7 mouse cellular contexts compared by ENCODE assay signal in genomic region chr16:97534876-97535461, GRCm38 (mm10). TPM values are rescaled to one million over a fixed set of nuclear protein-coding genes. Genes with fewer than 3 reads are reported as not detected.
DNase-seq lines count a peak whose midpoint lies in the region; ATAC-seq and TF ChIP-seq lines count a peak whose summit lies in the region.

No protein-coding gene starts in this region.

- H3K27me3 ChIP-seq in hindbrain, embryonic 14.5 days (ENCODE audit: control insufficient read depth, insufficient read depth, low read length) = no peaks in the 10 kb centered on the region
- H3K27me3 ChIP-seq in lung, embryonic 14.5 days (ENCODE audit: insufficient read depth, low read length) = no peaks in the 10 kb centered on the region

- no peaks in the 10 kb centered on the region for H3K36me3 ChIP-seq in hindbrain, embryonic 14.5 days (replicated peaks; ENCODE audit: control insufficient read depth, insufficient read depth)
- no peaks in the 10 kb centered on the region for H3K36me3 ChIP-seq in lung, embryonic 14.5 days (ENCODE audit: insufficient read depth)

- TF ChIP-seq CTCF in lung, embryonic 14.5 days (IDR thresholded peaks at IDR 0.05; ENCODE audit: low read depth) = no peak

- 0 out of 2 replicates have a peak overlapping the region, but pooled peaks have one; percentile 10 for H3K4me2 ChIP-seq in hindbrain, embryonic 14.5 days (replicated peaks)
- H3K4me2 ChIP-seq in lung, embryonic 14.5 days = peak overlapping the region; percentile 48

- 49% methylated on average over 5 of the region's 5 CpGs for WGBS in hindbrain, embryonic 14.5 days
- WGBS in lung, embryonic 14.5 days = 18% methylated on average over 5 of the region's 5 CpGs

- no peaks in the 10 kb centered on the region for H3K9me3 ChIP-seq in hindbrain, embryonic 14.5 days (ENCODE audit: control insufficient read depth, low read length)
- no peaks in the 10 kb centered on the region for H3K9me3 ChIP-seq in lung, embryonic 14.5 days (ENCODE audit: low read depth, low read length)

- peak overlapping the region; percentile 41; the same call in 1 of the 2 replicates for H3K27ac ChIP-seq in hindbrain, embryonic 14.5 days
- peak overlapping the region; percentile 13 for H3K27ac ChIP-seq in lung, embryonic 14.5 days (ENCODE audit: low read depth)

- DNase-seq in T-cell, adult 2 months (ENCODE audit: low spot score) = peak; percentile 53
- DNase-seq in cerebellum, adult 9-11 months = peak; percentile 39
- DNase-seq in frontal cortex, postnatal 36 days (ENCODE audit: low spot score in 2 of 2) = peak; percentile 28 to 36
- DNase-seq in hindbrain, embryonic 14.5 days (ENCODE audit: low spot score) = no peak
- peak; percentile 39 to 54 for DNase-seq in layer of hippocampus, postnatal 10 days (ENCODE audit: low spot score in 2 of 2)
- peak; percentile 64 for DNase-seq in lung, embryonic 14.5 days
- DNase-seq in ovary, adult 18-20 months (ENCODE audit: low spot score) = peak; percentile 48

- H3K9ac ChIP-seq in hindbrain, embryonic 14.5 days = no peak overlapping the region
- 0 out of 2 replicates have a peak overlapping the region, but pooled peaks have one; percentile 2 for H3K9ac ChIP-seq in lung, embryonic 14.5 days

- no peak overlapping the region for H3K4me3 ChIP-seq in hindbrain, embryonic 14.5 days (replicated peaks; ENCODE audit: low read length)
- H3K4me3 ChIP-seq in lung, embryonic 14.5 days (ENCODE audit: low read depth, low read length) = no peak overlapping the region; the same call in 1 of the 2 replicates

- 0 out of 2 replicates have a peak, but pooled peaks cover 4% of the 10 kb centered on the region for H3K4me1 ChIP-seq in hindbrain, embryonic 14.5 days (replicated peaks; ENCODE audit: control insufficient read depth, insufficient read depth, low read length)
- H3K4me1 ChIP-seq in lung, embryonic 14.5 days (ENCODE audit: insufficient read depth) = no peaks in the 10 kb centered on the region

- peak; percentile 23; the same call in 1 of the 2 replicates for ATAC-seq in hindbrain, embryonic 14.5 days (ENCODE audit: low FRiP score)
- ATAC-seq in lung, embryonic 14.5 days (ENCODE audit: insufficient read depth) = peak; percentile 26

RNA-seq across cellular contexts. Expression of gene Fam3b, which starts 20.4 kb away (rescaled TPM):
- polyA plus RNA-seq in hindbrain, embryonic 14.5 days (2014; fragmentation: Nextera tagmentation; extraction: Ambion mirVana) = not detected in 2 replicates
- not detected for total RNA-seq in layer of hippocampus, postnatal 10 days (2021)
- polyA plus RNA-seq in lung, embryonic 14.5 days (2014; fragmentation: Nextera tagmentation; extraction: Ambion mirVana) = not detected in 2 replicates
